Mouse (Mus musculus): ENCODE results near the gene Tnfsf4.

GRCm38 (mm10) chr1:161426277-161427056 lies 31.3 kb downstream of the Tnfsf4 start:
- TF ChIP-seq CTCF (IDR thresholded peaks at IDR 0.05; ENCODE audit: control insufficient read depth, insufficient read depth, insufficient replicate concordance, low read depth, low read length) (no peak), POLR2A (IDR thresholded peaks at IDR 0.05; ENCODE audit: control insufficient read depth, low read depth, low read length) (no peak)
